Mouse (Mus musculus): ENCODE results near the gene Cntd1. TPM values are rescaled to one million over a fixed set of nuclear protein-coding genes. Genes with fewer than 3 reads are reported as not detected.
A peak's percentile ranks its signal among the peaks of the same experiment; 100 is the strongest.

Cntd1 gene
- polyA plus RNA-seq, 1 experiment from 2014 or later, result 0.26 TPM

DNA sequence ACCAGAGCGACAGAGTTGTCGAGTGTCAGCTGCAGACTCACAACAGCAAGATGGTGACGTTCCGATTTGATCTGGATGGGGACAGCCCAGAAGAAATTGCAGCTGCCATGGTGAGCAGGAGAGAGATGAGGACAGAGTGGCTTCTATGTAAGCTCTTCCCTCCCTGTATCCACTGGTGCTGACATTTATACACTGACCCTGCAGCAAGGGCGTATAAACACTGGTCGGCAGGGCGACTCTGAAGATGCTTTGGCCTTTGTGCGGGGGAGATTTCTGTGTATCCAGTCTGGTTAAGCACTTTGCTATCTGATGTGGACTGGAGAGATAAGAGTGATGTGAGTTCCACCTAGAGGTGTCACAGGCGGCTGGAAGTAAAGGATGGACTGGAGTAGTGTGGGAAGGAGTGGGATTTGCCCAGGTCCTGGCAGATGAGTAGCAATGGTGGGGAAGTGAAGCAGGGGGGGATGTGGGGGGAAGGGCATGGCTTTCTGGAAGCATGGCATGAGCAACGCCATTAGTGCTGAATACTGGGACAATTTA is 9.2 kb upstream of the Cntd1 start:
- Histone ChIP-seq H3K4me2 (replicated peaks; ENCODE audit: low read depth) (no peak overlapping the region), H3K4me3 (ENCODE audit: low read depth, low read length) (no peak overlapping the region), H3K9me3 (ENCODE audit: control insufficient read depth) (no peaks in the 10 kb centered on the region), H3K9ac (ENCODE audit: low read depth, low read length) (no peak overlapping the region), H3K4me1 (replicated peaks; ENCODE audit: control insufficient read depth, insufficient read depth, low read length) (no peaks in the 10 kb centered on the region), H3K36me3 (ENCODE audit: control insufficient read depth, insufficient read depth) (no peaks in the 10 kb centered on the region), H3K27ac (ENCODE audit: low read depth, low read length) (no peak overlapping the region), H3K27me3 (replicated peaks; ENCODE audit: control insufficient read depth, insufficient read depth, low read length) (no peaks in the 10 kb centered on the region)
- TF ChIP-seq CTCF (IDR thresholded peaks at IDR 0.05; ENCODE audit: low read depth), result no peak
- ATAC-seq, result 0 out of 2 replicates have a peak, but pooled peaks have one; percentile 36
- 13% methylated on average over 10 of the region's 10 CpGs for WGBS

- no peak overlapping the region for H3K4me2 ChIP-seq (replicated peaks; ENCODE audit: low read depth)
- H3K27me3 ChIP-seq (replicated peaks; ENCODE audit: control insufficient read depth, insufficient read depth, low read length), result no peaks in the 10 kb centered on the region
- H3K4me3 ChIP-seq (ENCODE audit: low read depth, low read length), result no peak overlapping the region
- no peak overlapping the region for H3K27ac ChIP-seq (ENCODE audit: low read depth, low read length)
- H3K9me3 ChIP-seq (ENCODE audit: control insufficient read depth), result no peaks in the 10 kb centered on the region
- no peak for ATAC-seq
- no peak for TF ChIP-seq CTCF (IDR thresholded peaks at IDR 0.05; ENCODE audit: low read depth)
- H3K4me1 ChIP-seq (replicated peaks; ENCODE audit: control insufficient read depth, insufficient read depth, low read length), result peaks cover 13% of the 10 kb centered on the region
- no peaks in the 10 kb centered on the region; the same call in 1 of the 2 replicates for H3K36me3 ChIP-seq (ENCODE audit: control insufficient read depth, insufficient read depth)
- 86% methylated on average over 3 of the region's 3 CpGs for WGBS
- H3K9ac ChIP-seq (ENCODE audit: low read depth, low read length), result no peak overlapping the region
Observed at GRCm38 (mm10) chr11:101272446-101272845, 6.4 kb upstream of the Cntd1 start.

DNA sequence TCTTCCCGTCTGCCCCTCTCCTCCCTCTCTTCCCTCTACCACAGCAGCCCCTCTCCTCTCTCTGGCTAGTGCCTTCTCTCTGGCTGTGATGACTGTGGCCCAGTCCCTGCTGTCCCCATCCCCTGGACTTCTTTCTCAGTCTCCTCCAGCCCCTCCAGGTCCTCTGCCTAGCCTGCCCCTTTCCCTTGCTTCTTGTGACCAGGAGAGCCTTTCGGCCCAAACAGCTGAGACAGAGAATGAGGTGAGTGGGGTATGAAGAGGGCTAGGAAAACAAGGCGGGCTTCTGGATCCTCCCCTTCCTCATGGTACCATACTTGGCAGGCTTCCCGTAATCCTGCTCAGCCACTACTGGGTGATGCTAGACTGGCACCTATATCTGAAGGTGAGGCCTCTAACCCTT is 3.5 kb upstream of the Cntd1 start:
- H3K4me2 ChIP-seq (replicated peaks; ENCODE audit: low read depth), result no peak overlapping the region
- H3K4me1 ChIP-seq (replicated peaks; ENCODE audit: control insufficient read depth, insufficient read depth, low read length), result peaks cover 18% of the 10 kb centered on the region
- H3K9ac ChIP-seq (ENCODE audit: low read depth, low read length), result no peak overlapping the region
- no peaks in the 10 kb centered on the region; the same call in 1 of the 2 replicates for H3K36me3 ChIP-seq (ENCODE audit: control insufficient read depth, insufficient read depth)
- H3K4me3 ChIP-seq (ENCODE audit: low read depth, low read length), result no peak overlapping the region
- TF ChIP-seq CTCF (IDR thresholded peaks at IDR 0.05; ENCODE audit: low read depth), result no peak
- H3K9me3 ChIP-seq (ENCODE audit: control insufficient read depth), result no peaks in the 10 kb centered on the region
- H3K27me3 ChIP-seq (replicated peaks; ENCODE audit: control insufficient read depth, insufficient read depth, low read length), result no peaks in the 10 kb centered on the region
- 76% methylated on average over 4 of the region's 4 CpGs for WGBS
- H3K27ac ChIP-seq (ENCODE audit: low read depth, low read length), result no peak overlapping the region
- no peak for ATAC-seq

DNA sequence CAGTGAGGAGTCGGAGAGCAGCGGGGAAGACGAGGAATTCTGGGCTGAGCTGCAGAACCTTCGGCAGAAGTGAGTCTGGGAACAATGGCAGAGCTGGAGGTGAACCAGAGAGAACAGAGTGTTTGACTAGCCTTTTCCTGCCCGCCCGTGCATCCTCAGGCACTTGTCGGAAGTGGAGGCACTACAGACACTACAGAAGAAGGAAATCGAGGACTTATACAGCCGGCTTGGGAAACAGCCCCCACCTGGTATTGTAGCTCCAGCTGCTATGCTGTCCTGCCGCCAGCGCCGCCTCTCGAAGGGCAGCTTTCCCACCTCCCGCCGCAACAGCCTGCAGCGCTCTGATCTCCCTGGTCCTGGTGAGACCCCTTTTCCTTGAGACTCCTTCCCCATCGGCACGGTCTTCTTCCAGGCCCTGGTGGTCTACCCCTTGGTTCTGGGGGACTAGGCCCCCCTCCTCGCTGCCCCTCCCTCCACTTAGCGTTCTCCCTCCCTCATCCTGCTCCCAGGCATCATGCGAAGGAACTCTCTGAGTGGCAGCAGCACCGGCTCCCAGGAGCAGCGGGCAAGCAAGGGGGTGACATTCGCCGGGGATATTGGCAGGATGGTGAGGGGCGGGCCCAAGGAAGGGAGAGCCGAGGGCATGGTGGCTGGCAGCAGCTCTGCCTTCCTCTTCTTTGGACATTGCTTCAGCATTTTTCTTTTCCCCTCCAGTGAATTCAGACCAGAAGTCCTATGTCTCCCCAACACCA is 2.3 kb upstream of the Cntd1 start:
- Histone ChIP-seq H3K27me3 (replicated peaks; ENCODE audit: control insufficient read depth, insufficient read depth, low read length) (no peaks in the 10 kb centered on the region), H3K9me3 (ENCODE audit: control insufficient read depth) (no peaks in the 10 kb centered on the region), H3K4me2 (replicated peaks; ENCODE audit: low read depth) (peak overlapping the region; percentile 75), H3K4me1 (replicated peaks; ENCODE audit: control insufficient read depth, insufficient read depth, low read length) (peaks cover 18% of the 10 kb centered on the region), H3K36me3 (ENCODE audit: control insufficient read depth, insufficient read depth) (no peaks in the 10 kb centered on the region; the same call in 1 of the 2 replicates), H3K9ac (ENCODE audit: low read depth, low read length) (no peak overlapping the region), H3K27ac (ENCODE audit: low read depth, low read length) (no peak overlapping the region; the same call in 1 of the 2 replicates), H3K4me3 (ENCODE audit: low read depth, low read length) (peak overlapping the region; percentile 7; the same call in 1 of the 2 replicates)
- 47% methylated on average over 27 of the region's 27 CpGs for WGBS
- ATAC-seq, result no peak
- no peak for TF ChIP-seq CTCF (IDR thresholded peaks at IDR 0.05; ENCODE audit: low read depth)

- H3K4me1 ChIP-seq (replicated peaks; ENCODE audit: control insufficient read depth, insufficient read depth, low read length), result peaks cover 18% of the 10 kb centered on the region
- TF ChIP-seq CTCF (IDR thresholded peaks at IDR 0.05; ENCODE audit: low read depth), result no peak
- no peaks in the 10 kb centered on the region; the same call in 1 of the 2 replicates for H3K36me3 ChIP-seq (ENCODE audit: control insufficient read depth, insufficient read depth)
- H3K4me2 ChIP-seq (replicated peaks; ENCODE audit: low read depth), result peak overlapping the region; percentile 75
- WGBS, result 36% methylated on average over 12 of the region's 12 CpGs
- H3K27ac ChIP-seq (ENCODE audit: low read depth, low read length), result peak overlapping the region; percentile 84
- peak; percentile 66 for ATAC-seq
- H3K4me3 ChIP-seq (ENCODE audit: low read depth, low read length), result peak overlapping the region; percentile 89
- peak overlapping the region; percentile 76; the same call in 1 of the 2 replicates for H3K9ac ChIP-seq (ENCODE audit: low read depth, low read length)
- H3K27me3 ChIP-seq (replicated peaks; ENCODE audit: control insufficient read depth, insufficient read depth, low read length), result no peaks in the 10 kb centered on the region
- H3K9me3 ChIP-seq (ENCODE audit: control insufficient read depth), result no peaks in the 10 kb centered on the region
Observed at GRCm38 (mm10) chr11:101277381-101278222, 1.2 kb upstream of the Cntd1 start.

GRCm38 (mm10) chr11:101279193-101279569 is 369 bp downstream of the Cntd1 start:
- Histone ChIP-seq H3K36me3 (ENCODE audit: control insufficient read depth, insufficient read depth) (no peaks in the 10 kb centered on the region; the same call in 1 of the 2 replicates), H3K4me3 (ENCODE audit: low read depth, low read length) (peak overlapping the region; percentile 89), H3K4me1 (replicated peaks; ENCODE audit: control insufficient read depth, insufficient read depth, low read length) (peaks cover 18% of the 10 kb centered on the region), H3K9me3 (ENCODE audit: control insufficient read depth) (no peaks in the 10 kb centered on the region), H3K27ac (ENCODE audit: low read depth, low read length) (no peak overlapping the region), H3K9ac (ENCODE audit: low read depth, low read length) (peak overlapping the region; percentile 76), H3K27me3 (replicated peaks; ENCODE audit: control insufficient read depth, insufficient read depth, low read length) (no peaks in the 10 kb centered on the region), H3K4me2 (replicated peaks; ENCODE audit: low read depth) (peak overlapping the region; percentile 75)
- WGBS, result 63% methylated on average over 14 of the region's 14 CpGs
- ATAC-seq, result peak; percentile 8; the same call in 1 of the 2 replicates
- no peak; the same call in 1 of the 2 replicates for TF ChIP-seq CTCF (IDR thresholded peaks at IDR 0.05; ENCODE audit: low read depth)
